Mouse (Mus musculus): ENCODE measurements around the gene Bfsp1. TPM values are rescaled to one million over a fixed set of nuclear protein-coding genes. Genes with fewer than 3 reads are reported as not detected.

The Bfsp1 gene
- 1 to 10 TPM in 3 of 4 experiments, under 1 TPM in 1; 0.49 to 1.4 (median 1.1) TPM for total RNA-seq (2022)

DNA sequence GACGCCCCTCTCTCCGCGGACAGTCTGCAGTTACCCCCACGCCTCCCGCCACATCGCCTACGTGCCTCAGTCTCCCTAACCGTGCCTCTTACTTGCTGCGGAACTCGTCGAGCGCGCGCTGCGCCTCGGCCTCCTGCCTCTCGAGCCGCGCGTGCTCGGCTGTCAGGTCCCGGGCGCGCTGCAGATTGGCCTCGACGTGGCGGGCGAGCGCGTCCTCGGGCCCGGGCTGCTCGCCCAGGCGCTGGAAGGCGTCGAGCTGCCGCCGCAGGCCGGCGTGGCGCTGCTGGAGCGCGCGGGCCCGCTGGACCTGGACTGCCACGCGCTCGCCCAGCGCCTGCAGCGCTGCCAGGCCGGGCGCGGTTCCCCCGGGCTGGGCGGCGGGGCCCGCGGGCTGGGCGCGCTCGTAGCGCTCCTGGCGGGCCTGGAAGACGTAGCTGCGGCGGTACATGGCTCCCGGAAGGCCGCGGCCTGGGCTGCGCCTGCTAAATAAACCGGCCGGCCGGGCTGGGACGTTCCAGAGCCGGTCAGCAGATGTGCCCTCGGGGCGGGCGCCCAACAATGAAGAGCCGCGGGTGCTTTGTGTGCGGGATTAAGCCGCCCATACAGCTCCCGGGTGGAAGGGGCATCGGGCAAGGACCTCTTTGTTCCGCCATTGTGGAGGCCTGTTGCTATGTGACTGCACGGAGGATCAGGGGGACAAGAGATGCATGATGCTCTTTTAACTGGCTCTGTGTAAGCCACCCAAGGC, at the start of gene Bfsp1:
Gene Bfsp1, minus strand, starts transcription at position 690 of the 748 bp plus-strand sequence.
- DNase-seq = peak; percentile 15

DNA sequence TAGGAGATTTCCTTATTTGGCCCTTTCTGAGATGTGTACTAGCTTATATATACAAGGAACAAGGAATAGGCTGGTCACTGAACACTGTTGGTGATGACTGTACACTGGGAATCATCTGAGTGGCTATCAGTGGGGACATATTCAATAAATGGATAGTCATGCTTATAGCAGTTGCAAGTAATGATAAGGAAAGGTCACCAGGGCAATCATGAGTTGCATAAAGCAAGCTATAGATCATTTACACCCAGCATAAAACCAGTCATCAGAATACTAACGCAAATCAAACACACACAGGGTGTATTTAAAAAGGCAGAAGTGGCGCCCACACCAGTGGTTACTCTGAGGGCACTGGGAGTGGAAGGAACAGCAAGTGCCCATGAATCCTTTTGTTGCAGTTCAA, 49.2 kb upstream of the Bfsp1 start:
- no peak for DNase-seq

DNA sequence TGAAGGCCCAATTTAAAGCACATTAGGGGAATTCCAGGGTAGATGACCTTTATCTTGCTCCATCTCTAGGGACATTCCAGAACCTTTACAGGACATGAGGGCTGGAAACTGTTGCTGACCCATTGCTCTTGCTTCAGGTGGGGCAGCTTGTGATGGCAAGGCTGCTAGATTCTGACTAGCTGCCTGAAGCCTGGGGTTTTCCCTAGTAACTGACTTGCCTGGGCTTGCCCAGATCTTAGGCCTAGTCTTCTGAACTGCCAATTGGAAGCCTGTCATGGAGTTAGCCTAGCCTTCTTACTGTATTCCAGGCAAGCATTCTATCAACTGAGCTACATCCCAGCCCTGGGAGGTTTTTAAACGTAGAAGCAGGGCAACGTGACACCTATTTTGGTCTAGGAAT, 46.3 kb upstream of the Bfsp1 start:
- no peak for DNase-seq

DNA sequence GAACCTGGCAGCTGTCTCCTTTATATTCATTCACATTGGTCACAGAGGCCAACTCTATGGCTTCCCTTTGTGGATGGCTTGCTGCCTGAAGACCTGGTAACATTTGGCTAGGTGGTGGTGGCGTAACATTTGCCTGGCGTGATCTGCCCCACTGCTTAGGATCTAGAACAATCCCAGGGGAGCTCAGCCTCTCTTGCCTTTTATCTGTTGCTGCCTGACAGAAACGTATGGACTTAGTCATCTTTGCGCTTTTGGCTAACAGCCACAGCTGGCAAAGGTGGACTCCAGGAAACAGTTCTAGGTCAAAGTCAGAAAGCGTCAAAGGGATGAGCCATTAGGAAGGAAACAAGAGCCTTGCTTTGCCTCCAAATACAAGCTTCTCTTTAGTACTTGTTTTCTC, 41.9 kb upstream of the Bfsp1 start:
- DNase-seq = peak; percentile 84

DNA sequence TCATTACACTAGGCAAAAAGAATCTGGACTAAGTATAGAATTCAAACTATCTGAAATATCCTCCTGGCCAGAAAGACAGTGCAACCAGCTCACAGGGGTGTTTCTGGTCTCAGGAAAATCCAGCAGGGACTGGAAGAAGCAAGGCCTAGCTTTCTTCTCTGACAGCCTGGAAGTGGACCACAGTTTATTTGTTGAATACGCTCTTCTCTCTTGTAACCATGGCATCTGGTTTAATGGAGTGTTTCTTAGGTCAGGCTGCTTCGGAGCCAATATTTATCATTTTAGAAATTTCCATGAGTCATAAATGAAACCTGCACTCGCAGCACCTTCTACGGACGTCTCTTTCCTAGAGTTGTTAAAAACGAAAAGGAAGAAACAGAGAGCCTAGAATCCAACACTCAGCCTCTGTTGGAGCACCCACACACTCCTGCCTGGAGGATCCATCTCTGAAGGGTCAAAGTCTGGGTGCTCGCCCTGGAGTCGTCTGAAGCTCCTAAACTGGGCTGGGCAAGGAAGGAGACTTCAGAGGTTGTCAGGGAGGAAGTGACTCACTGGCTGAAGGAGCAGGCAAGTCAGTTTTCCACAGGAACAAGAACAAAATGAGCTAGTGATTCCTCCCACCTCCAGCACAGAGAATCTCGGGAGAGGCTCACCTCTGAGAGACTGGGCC, 40.5 kb upstream of the Bfsp1 start:
- peak; percentile 31 for DNase-seq

DNA sequence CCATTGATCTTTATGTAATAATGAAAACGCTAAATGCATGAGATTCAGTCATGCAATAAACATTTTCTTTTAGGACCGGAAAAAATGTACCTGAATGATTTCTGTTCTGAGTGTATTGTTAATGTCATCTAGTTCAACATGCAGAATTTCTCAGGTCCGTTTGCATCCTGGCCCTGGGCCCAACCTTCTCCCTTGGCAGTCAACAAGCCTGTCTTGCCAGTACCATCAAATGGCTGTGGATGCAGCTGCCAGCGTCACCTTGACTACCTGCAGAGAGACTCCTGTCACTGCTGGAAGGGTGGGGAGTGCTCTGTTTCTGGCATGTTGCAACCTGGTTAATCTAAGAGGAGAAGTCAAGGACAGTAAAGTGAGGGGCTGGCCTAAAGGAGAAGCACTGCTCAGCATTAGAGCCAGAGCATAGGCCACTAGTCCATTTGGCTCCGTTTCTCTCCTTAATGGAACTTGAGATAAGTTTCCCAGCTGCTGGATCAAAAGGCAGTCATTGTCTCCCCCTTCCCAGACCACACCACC, 37.9 kb upstream of the Bfsp1 start:
- no peak for DNase-seq

DNA sequence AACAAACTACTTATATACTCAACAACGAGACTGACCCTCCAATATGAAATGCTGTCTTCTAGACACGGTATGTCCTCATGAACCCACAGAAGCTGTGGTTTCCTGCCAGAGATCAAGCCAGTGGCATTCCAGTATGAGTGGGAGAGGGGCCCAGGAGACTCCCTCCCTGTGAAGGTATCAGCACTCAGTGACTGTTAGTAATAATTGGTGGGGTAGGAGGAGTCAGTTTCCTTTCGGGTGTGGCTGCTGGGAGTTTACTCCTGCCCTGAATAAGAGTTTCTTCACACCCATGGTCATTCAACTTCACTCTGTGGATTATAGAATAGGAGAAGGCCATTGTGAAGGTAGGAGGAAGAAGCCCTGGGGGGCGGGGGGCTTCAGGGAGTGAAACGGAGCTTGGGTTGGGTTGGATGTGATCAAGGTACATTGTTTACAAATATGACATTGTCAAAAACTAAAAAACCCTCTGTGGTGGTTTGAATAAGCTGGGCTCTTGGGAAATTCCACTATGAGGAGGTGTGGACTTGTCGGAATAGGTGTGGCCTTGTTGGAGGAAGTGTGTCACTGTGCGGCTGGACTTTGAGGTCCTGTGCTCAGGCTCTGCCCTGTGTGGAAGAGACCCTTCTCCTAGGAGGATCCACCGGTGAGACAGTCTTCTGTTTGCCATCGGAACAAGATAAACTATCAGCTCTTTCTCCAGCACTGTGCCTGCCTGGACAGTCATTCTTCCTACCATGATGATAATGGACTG, 36.7 kb upstream of the Bfsp1 start:
- no peak for DNase-seq

DNA sequence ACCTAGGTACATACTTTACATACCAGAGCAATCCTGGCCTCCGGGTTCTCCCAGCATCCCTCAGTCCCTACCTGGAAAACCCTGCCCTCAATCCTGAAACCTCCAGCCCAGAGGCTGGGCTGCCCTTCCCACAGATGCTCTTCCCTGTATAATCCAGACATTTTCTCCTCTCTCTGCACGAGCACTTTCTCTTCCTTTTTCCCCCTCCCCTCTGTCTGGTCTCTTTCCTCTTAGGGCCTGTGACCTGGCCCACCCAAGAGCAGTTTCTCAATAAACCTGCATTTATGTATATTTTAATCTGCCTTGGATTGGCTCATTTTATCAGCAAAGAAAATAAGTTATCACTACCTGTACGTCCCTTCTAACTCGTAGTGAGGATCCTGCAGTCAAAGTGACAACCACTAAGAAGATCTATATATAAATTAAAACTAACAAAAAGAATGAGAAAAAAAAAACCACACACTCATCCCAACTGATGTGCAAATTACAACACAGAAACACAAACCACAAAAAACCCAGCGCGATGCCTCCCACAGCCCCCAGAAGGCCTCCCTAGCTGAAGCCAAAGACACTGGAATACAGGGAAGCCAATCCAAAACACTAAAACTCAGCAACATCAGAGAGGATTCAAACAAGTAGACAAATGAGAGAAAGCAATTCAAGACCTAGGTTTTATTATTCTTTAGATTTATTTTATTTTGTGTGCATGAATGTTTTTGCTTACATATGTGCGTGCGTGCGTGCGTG, 28.5 kb upstream of the Bfsp1 start:
- no peak for DNase-seq

DNA sequence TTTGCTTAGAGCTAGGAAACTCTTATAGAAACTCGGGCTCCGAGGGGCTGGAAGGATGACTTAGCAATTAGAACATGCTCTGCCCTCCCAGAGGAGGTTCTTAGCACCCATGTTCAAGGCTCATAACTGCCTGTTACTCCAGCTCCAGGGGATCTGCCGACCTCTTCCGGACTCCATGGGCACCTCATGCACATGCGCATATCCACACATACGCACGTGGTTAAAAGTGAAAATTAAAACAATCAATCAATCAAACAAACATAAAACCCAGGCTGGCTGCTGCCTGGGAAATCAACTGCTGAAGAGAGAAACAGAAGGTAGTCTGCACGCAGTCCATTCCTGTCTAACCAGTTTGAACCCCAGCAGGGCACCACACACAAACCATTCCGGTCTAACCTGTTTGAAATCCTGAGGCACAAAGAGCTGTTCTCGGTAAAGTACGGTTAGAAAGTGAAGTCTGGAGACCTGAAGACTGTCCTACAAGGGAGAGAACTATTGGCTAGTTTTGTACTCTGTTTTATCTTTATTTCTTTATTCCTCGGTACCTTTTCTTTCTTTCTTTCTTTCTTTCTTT, 27.0 kb upstream of the Bfsp1 start:
- no peak for DNase-seq

DNA sequence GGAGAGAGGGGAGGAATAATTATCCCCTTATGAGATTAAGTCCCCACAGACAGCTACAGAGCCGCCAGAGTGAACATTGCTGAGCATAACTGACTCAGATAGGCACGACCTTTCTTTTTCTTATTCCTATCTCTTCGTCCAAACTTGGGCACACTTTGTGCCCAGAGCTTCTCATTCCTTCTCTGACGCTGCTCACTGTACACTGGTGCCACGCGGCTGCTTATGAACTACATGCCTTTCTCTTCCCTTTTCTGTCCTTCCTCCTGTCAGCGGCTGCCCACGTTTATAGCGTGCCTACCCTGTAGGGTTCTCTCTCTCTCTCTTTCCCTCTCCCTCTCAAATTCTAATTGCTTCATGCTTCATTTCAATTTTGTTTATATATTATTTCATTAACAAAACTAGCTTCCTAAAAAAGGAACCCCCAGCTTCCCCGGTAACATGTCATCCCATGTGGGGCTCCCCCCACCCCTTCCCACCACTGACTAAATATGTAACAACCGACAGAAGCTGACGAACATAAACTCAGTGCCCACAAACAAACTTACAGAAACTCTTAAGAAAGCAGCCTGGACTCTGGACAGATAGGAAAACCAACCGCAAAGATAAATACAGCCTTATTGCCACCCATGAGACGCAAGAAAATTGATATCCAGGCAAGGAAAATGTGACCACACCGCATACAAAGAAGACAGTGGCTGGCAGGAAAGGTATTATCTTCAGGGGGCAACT, 26.3 kb upstream of the Bfsp1 start:
- DNase-seq = no peak

DNA sequence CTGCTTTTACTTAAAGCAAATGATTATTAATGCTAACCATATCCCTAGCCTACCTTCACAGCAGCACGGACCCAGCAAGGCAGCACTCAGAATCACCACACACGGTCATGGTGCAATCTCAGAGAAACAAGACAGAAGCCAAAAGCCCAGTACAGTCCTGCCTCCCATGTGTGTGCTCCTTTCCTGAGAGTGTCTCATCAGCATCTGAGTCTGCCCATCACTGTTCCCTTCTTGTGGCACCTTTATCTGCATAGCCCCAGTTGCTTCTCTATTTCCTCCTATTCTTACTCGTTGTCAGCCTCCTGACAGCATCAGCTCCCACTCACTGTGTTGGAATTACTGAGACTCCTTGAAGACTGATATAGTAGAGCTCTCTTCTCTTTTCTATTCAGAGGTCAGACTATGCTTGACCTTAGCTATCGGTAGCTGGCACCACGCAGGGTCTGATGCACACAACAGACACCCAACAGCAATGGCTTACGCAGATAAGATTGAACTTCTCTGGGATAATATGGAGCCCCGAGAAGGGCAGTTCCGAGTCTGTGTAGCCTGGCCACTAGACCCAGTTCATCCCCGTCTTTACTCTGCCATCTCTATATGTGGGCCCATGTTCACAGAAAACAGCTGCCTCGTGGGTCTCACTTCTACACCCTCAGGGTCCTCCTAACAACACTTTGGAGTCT, 19.8 kb upstream of the Bfsp1 start:
- no peak for DNase-seq

DNA sequence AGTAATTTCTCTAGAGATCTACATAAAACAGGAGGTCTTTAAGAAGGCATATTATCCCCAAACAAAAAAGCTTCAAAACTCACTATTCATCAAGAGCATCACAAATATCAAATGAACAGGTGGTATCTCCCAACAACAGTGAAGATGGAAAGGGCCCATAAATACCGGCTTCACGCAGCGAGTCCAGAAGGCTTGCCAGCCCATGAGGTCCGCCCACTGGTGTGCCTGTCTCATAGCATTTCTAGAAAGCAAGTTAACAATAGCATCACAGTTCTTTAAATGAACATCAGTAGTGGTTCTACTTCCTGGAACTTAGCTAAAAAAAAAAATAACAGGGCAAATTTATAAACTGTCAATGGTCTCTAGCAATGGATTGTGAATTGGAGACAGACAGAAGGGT, 19.0 kb upstream of the Bfsp1 start:
- DNase-seq = no peak

DNA sequence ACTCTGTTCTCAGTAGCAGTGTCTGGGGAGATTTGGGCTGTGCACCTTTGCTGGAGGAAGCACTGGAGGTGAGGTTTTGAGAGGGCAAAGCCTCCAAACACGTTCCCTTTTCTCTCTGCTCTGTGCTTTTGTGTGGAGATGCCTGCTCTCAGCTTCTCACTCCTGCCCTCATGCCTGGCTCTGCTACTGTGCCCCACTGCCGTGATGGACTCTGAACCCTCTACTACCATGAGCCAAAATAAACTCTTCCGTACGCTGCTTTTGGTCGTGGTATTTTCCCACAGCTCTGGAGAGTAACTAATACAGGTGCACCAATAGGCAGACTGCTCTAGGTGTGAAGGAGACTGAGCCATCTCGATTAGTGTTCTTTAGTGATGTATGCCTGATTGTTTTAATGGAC, 16.3 kb upstream of the Bfsp1 start:
- DNase-seq = no peak

DNA sequence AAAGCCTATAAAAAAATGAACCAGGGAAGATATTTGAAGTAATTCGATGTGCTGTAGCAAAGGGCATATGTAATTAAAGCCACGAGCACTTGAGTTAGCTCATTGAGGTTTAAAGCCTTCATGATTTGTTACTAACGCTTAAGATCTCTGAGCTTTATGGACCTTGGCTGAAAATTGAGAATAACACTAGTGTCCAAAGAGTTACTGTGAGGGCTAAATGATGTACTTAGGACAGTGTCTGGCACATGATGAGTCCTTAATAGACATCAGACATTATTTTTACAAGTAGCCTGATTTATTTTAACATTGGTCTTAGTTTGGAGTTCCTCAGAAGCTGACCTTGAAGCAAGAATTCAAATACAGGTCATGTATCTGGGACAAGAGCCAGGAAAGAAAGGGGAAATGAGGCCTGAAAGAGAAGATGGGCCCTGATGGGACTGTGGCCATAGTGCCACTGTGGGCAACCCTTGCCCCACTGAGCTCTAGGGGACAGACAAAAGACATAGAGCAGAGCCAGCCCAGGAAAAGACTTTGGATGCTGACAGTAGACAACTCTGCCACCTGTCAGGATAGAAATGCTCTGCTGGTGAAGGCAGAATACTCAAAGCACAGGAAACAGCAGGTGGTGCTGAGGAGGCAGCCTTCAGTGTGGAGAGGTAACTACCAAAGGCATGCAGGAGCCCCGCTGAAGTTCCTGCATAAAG, 14.1 kb upstream of the Bfsp1 start:
- no peak for DNase-seq

DNA sequence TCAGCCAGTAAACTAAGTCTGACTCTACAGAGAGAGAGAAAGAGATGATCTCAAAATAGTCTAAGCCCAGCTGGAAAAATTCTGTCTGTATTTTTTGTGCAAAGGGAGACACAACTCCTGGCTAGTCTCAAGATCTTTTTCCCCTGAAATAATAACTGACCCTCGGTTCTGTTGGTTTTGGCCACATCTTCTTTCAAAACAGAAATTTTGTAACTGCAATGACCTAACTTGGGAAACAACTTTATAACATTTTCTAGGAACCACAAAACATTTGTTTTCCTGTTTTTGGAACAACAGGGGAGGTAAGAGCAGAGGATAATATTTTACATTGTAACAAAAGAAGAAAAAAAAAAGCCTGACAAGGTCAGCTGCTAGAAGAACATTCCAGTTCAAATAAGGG, 13.1 kb upstream of the Bfsp1 start:
- no peak for DNase-seq

DNA sequence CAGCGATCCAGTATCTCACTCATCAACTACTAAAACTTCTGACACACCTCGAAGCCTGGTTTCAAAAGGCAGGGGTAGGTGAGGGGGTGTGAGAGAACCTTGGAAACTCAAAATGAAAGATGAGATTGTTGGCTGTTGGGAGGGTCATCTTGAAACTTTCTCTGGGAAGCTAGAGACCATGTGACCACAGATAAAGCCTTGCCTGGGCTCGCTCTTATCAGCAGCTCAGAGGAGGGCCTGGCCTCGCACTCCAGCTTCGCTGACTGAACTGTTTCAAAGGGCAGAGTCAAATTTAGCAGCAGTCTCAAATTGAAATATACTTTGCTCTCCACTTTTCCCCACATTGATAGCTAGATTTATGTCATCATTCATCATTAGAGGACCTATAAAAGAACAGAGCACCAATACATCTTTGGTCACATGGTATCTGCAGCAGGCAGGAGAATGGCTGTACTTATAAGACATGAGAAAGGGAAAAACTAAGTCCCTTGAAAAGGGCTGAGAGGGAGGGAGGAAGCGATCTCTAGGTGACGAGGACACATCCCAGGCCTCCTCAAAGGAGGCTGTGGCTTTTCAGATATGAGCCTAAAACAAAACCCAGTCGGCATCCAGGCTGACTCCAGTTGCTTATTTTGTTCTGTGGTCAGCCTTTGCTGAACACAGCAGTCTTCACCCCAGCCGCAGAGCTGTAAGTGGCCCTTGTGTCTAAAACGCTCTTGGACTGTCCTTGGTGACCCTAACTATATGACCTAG, 8.1 kb upstream of the Bfsp1 start:
- DNase-seq = peak; percentile 52

DNA sequence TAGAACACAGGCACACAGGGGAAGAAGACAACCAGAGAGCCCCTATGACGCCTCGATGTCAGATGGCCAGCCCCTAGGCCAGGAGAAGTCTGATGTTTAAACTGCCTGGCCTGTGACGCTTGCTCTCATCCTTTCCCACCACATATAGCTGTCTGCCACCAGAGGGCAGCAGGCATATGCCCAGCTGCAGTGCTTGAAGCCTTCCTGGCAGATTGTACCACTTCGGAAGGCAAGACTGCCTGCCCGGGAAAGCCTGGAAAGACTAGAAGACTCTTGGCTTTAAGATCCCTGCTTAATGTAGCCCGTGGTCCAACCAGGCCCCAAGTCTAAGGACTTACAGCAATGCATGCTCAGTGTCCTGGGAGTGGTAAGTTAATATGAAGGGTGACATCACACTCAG, 4.4 kb upstream of the Bfsp1 start:
- DNase-seq = peak; percentile 65

DNA sequence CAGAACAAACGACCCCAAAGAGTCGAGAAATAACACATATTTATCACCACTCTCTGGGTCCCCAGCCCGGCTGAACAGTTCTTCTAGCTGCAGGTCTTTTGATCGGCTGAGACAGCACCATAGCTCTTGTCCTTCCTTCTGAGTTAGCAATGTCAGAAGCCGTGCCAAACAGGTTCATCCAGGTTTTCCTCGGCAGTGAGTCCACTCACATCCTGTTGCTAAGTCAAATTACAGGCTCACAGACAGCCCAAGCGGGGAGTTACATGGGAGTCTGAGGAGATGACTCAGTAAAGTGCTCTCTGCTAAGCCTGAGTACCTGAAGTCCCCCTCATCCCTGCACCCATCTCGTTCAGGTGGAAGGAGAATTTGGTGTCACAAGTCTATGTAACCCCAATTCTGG, 1.6 kb upstream of the Bfsp1 start:
- no peak for DNase-seq

DNA sequence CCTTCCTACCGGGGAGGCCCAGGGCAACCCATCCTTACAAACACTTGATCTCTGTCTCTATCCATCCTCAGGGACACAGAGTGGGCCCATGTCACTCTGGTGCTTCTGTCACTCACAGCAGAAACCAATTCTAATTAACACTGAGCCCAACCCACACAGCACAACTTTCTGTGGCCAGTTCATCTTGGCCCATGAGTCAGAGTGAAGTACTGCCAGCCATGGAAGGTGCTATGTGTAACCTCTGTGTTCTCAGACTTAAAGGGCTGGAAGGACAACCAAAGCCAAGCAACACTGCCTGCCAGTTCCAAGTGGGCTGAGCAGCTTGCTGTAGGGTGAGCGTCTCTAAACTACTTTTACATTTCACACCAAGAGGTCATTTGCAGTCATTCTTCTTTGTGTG, 3.8 kb downstream of the Bfsp1 start:
- no peak for DNase-seq
